Mouse (Mus musculus) left cerebral cortex, adult 18-20 months (tissue): Measurements from ENCODE around the gene Msantd3. TPM values are rescaled to one million over a fixed set of nuclear protein-coding genes. Genes with fewer than 3 reads are reported as not detected.

Experiments
- DNase-seq, 2 experiments: peaks; one replicate each; pipeline ENCODE4 v3.0.0; 2021 to 2022; ENCODE audit warnings: low spot score in 2 of 2, mixed read lengths in 1 of 2
- total RNA-seq, 2 experiments: library from RNA; stranded (reverse); gene quantifications; 2 replicates each; pipeline ENCODE4 v1.2.3; 2021

Gene Msantd3
- total RNA-seq, 2 experiments from 2014 or later, result 18.1 to 19.7 TPM

GRCm38 (mm10) chr4:48592328-48592727, 52.6 kb downstream of the Msantd3 start:
- no peak for DNase-seq

- no peak for DNase-seq
These were observed 53.1 kb downstream of the Msantd3 start for GRCm38 (mm10) chr4:48592844-48593243.

GRCm38 (mm10) chr4:48596111-48596510, 56.4 kb downstream of the Msantd3 start:
- no peak for DNase-seq

- no peak for DNase-seq
These were observed 65.9 kb downstream of the Msantd3 start for GRCm38 (mm10) chr4:48605650-48606049.

GRCm38 (mm10) chr4:48609485-48609884, 69.8 kb downstream of the Msantd3 start:
- DNase-seq, result peak; percentile 43 to 44

GRCm38 (mm10) chr4:48610251-48610650, 70.5 kb downstream of the Msantd3 start:
- no peak for DNase-seq

Other genes with a start within 250 kb of the Msantd3 start
- 10 to 100 TPM; 23.7 to 29.2 TPM for gene Tex10, start 66.5 kb upstream of the Msantd3 start, total RNA-seq
- 100 to 1,000 TPM; 117 TPM for gene Tmeff1, start 45.2 kb downstream of the Msantd3 start, total RNA-seq
- gene Cavin4, start 123.6 kb downstream of the Msantd3 start, total RNA-seq, result 1 to 10 TPM; 1.4 to 1.5 TPM